Mouse (Mus musculus): ENCODE data around the gene Olfr609.

DNA sequence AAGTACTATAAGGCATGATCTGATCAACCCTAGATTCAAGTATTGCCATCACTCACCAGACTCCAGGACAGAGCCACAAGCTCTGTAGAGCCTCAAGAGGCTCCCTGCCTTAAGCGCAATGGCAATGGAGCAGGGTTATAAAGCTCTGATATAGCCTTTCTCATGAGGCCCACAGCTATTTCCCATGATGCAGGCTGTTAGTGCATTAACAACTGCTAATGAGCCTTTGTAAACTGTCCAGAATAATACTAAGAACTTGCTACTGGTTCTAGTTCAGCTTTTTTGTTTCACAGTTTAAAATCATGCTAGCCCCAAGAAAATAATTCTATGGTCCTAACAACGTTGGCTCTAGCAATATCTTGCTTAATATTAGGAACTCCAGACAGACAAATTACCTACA is 14.2 kb upstream of the Olfr609 start, which contains the start of gene Olfr610:
- TF ChIP-seq SMC3 (IDR thresholded peaks at IDR 0.05; ENCODE audit: low read depth, low read length): no peak
- no peak for TF ChIP-seq CTCF (IDR thresholded peaks at IDR 0.05 in 2 of 3, conservative IDR thresholded peaks at IDR 0.05 in 1 of 3; ENCODE audit: control insufficient read depth in 1 of 3, insufficient read depth in 1 of 3, low read depth in 2 of 3, low read length in 3 of 3, poor library complexity in 1 of 3, severe bottlenecking in 1 of 3)
- TF ChIP-seq NRF1 (IDR thresholded peaks at IDR 0.05; ENCODE audit: insufficient read depth, low read depth, low read length, poor library complexity, severe bottlenecking): no peak
- no peak for TF ChIP-seq EP300 (IDR thresholded peaks at IDR 0.05; ENCODE audit: low read depth in 1 of 2, low read length in 2 of 2)
- no peak for TF ChIP-seq TCF12 (IDR thresholded peaks at IDR 0.05; ENCODE audit: low read depth, low read length)
- TF ChIP-seq POLR2AphosphoS2 (IDR thresholded peaks at IDR 0.05; ENCODE audit: low read length): no peak
- no peak for TF ChIP-seq GABPA (IDR thresholded peaks at IDR 0.05; ENCODE audit: low read depth, low read length)

All from MEL (cell line).